Mouse (Mus musculus) cerebellum, postnatal 36 days (tissue): ENCODE measurements around the gene Tns3.

Source experiments
- DNase-seq, 2 experiments: peaks; one replicate each; pipeline ENCODE4 v3.0.0; 2021 to 2022; ENCODE audit warnings: mixed read lengths in 2 of 2

Tns3 gene

GRCm38 (mm10) chr11:8468161-8469091, 195.9 kb downstream of the Tns3 start:
- peak; percentile 50 to 58 for DNase-seq

- no peak for DNase-seq
Observed at GRCm38 (mm10) chr11:8467403-8468160, 196.8 kb downstream of the Tns3 start.

- DNase-seq = no peak
Observed at GRCm38 (mm10) chr11:8463866-8464265, 200.5 kb downstream of the Tns3 start.

GRCm38 (mm10) chr11:8462827-8463405, 201.4 kb downstream of the Tns3 start:
- DNase-seq = no peak

- no peak for DNase-seq
Observed at GRCm38 (mm10) chr11:8460835-8461234, 203.5 kb downstream of the Tns3 start.

- no peak for DNase-seq
Observed at GRCm38 (mm10) chr11:8457951-8458350, 206.4 kb downstream of the Tns3 start.

- DNase-seq = no peak
Observed at GRCm38 (mm10) chr11:8456586-8457285, 207.6 kb downstream of the Tns3 start.

GRCm38 (mm10) chr11:8455650-8456049, 208.7 kb downstream of the Tns3 start:
- DNase-seq = no peak

- DNase-seq = no peak
Observed at GRCm38 (mm10) chr11:8453252-8453651, 211.1 kb downstream of the Tns3 start.

- no peak for DNase-seq
Observed at GRCm38 (mm10) chr11:8451597-8452201, 212.6 kb downstream of the Tns3 start.

GRCm38 (mm10) chr11:8450540-8450939, 213.8 kb downstream of the Tns3 start:
- DNase-seq = no peak

- DNase-seq = peak; percentile 48 to 52
Observed at GRCm38 (mm10) chr11:8445915-8446356, 218.4 kb downstream of the Tns3 start.

- DNase-seq = no peak
Observed at GRCm38 (mm10) chr11:8444759-8445422, 219.4 kb downstream of the Tns3 start.

GRCm38 (mm10) chr11:8443539-8444292, 220.6 kb downstream of the Tns3 start:
- no peak for DNase-seq

GRCm38 (mm10) chr11:8440706-8441105, 223.6 kb downstream of the Tns3 start:
- no peak for DNase-seq

GRCm38 (mm10) chr11:8440221-8440620, 224.1 kb downstream of the Tns3 start:
- DNase-seq = no peak

- no peak for DNase-seq
Observed at GRCm38 (mm10) chr11:8439035-8439434, 225.3 kb downstream of the Tns3 start.

- no peak for DNase-seq
Observed at GRCm38 (mm10) chr11:8438269-8438668, 226.1 kb downstream of the Tns3 start.

- DNase-seq = no peak
Observed at GRCm38 (mm10) chr11:8435101-8435500, 229.2 kb downstream of the Tns3 start.

- no peak for DNase-seq
Observed at GRCm38 (mm10) chr11:8434366-8434765, 230.0 kb downstream of the Tns3 start.

GRCm38 (mm10) chr11:8433443-8433842, 230.9 kb downstream of the Tns3 start:
- no peak for DNase-seq
